Mouse (Mus musculus) cortical plate, adult 2 months (tissue): ENCODE results near the gene Man2b2.

Experiments
- CTCF ChIP-seq: fragments of 200-500 bp; IDR thresholded peaks from 2 replicates; pipeline ENCODE4 v1.5.1; 2011; ENCODE audit warnings: mild to moderate bottlenecking, control low read depth, low read length; ENCODE audit not compliant: insufficient read depth; ENCODE audit errors: extremely low read depth
- POLR2A ChIP-seq: fragments of 200-500 bp; IDR thresholded peaks from 2 replicates; pipeline ENCODE4 v1.6.1; 2011; ENCODE audit warnings: mild to moderate bottlenecking, low read length, control low read depth; ENCODE audit not compliant: insufficient read depth; ENCODE audit errors: extremely low read depth

- TF ChIP-seq CTCF = no peak
- TF ChIP-seq POLR2A = no peak
Measured at GRCm38 (mm10) chr5:36807106-36807505, 23.3 kb downstream of the Man2b2 start.
